Mouse (Mus musculus): ENCODE results near the gene Gpr146. TPM values are rescaled to one million over a fixed set of nuclear protein-coding genes. Genes with fewer than 3 reads are reported as not detected.

The Gpr146 gene
- polyA plus RNA-seq, 1 experiment from 2014 or later = 3.5 TPM

GRCm38 (mm10) chr5:139373126-139373525 is 4.4 kb upstream of the Gpr146 start:
- TF ChIP-seq EP300 (optimal IDR thresholded peaks at IDR 0.05) (no peak), CTCF (IDR thresholded peaks at IDR 0.05; ENCODE audit: low read depth) (no peak)

GRCm38 (mm10) chr5:139373889-139374444 is 3.5 kb upstream of the Gpr146 start:
- no peak overlapping the region for H3K9ac ChIP-seq (ENCODE audit: low read length)
- 68% methylated on average over 6 of the region's 6 CpGs for WGBS
- peaks cover 5% of the 10 kb centered on the region for H3K4me1 ChIP-seq (replicated peaks; ENCODE audit: control insufficient read depth, insufficient read depth)
- H3K4me2 ChIP-seq (replicated peaks; ENCODE audit: low read depth) = no peak overlapping the region
- H3K27me3 ChIP-seq (ENCODE audit: control insufficient read depth, insufficient read depth, low read length) = no peaks in the 10 kb centered on the region
- DNase-seq (ENCODE audit: low spot score) (no peak), ATAC-seq (ENCODE audit: low FRiP score, low TSS enrichment) (no peak)
- TF ChIP-seq EP300 (optimal IDR thresholded peaks at IDR 0.05) (no peak), CTCF (IDR thresholded peaks at IDR 0.05; ENCODE audit: low read depth) (no peak)
- H3K9me3 ChIP-seq (ENCODE audit: control insufficient read depth, low read length) = no peaks in the 10 kb centered on the region
- no peak overlapping the region for H3K4me3 ChIP-seq (ENCODE audit: low read depth, low read length)
- no peaks in the 10 kb centered on the region for H3K36me3 ChIP-seq (ENCODE audit: control insufficient read depth, insufficient read depth, low read length)
- H3K27ac ChIP-seq (replicated peaks) = no peak overlapping the region

More at GRCm38 (mm10) chr5:139373126-139373525, 4.4 kb upstream of the Gpr146 start:
- H3K27me3 ChIP-seq (ENCODE audit: control insufficient read depth, insufficient read depth, low read length) = no peaks in the 10 kb centered on the region
- H3K4me1 ChIP-seq (replicated peaks; ENCODE audit: control insufficient read depth, insufficient read depth) = peaks cover 3% of the 10 kb centered on the region
- no peak overlapping the region for H3K27ac ChIP-seq (replicated peaks)
- DNase-seq (ENCODE audit: low spot score) = no peak
- no peak overlapping the region for H3K9ac ChIP-seq (ENCODE audit: low read length)
- 77% methylated on average over 3 of the region's 3 CpGs for WGBS
- H3K4me2 ChIP-seq (replicated peaks; ENCODE audit: low read depth) = no peak overlapping the region
- H3K36me3 ChIP-seq (ENCODE audit: control insufficient read depth, insufficient read depth, low read length) = no peaks in the 10 kb centered on the region
- no peak for ATAC-seq (ENCODE audit: low FRiP score, low TSS enrichment)
- no peaks in the 10 kb centered on the region for H3K9me3 ChIP-seq (ENCODE audit: control insufficient read depth, low read length)
- H3K4me3 ChIP-seq (ENCODE audit: low read depth, low read length) = no peak overlapping the region

GRCm38 (mm10) chr5:139374841-139375240 is 2.7 kb upstream of the Gpr146 start:
- no peaks in the 10 kb centered on the region for H3K27me3 ChIP-seq (ENCODE audit: control insufficient read depth, insufficient read depth, low read length)
- H3K27ac ChIP-seq (replicated peaks) = no peak overlapping the region
- peaks cover 11% of the 10 kb centered on the region for H3K4me1 ChIP-seq (replicated peaks; ENCODE audit: control insufficient read depth, insufficient read depth)
- H3K4me3 ChIP-seq (ENCODE audit: low read depth, low read length) = no peak overlapping the region
- 52% methylated on average over 2 of the region's 2 CpGs for WGBS
- ATAC-seq (ENCODE audit: low FRiP score, low TSS enrichment) (no peak), DNase-seq (ENCODE audit: low spot score) (no peak)
- TF ChIP-seq EP300 (optimal IDR thresholded peaks at IDR 0.05) = no peak
- TF ChIP-seq CTCF (IDR thresholded peaks at IDR 0.05; ENCODE audit: low read depth) = no peak
- H3K9me3 ChIP-seq (ENCODE audit: control insufficient read depth, low read length) = no peaks in the 10 kb centered on the region
- no peak overlapping the region for H3K4me2 ChIP-seq (replicated peaks; ENCODE audit: low read depth)
- H3K9ac ChIP-seq (ENCODE audit: low read length) = no peak overlapping the region
- H3K36me3 ChIP-seq (ENCODE audit: control insufficient read depth, insufficient read depth, low read length) = no peaks in the 10 kb centered on the region

GRCm38 (mm10) chr5:139378271-139378556 is 717 bp downstream of the Gpr146 start:
- ATAC-seq (ENCODE audit: low FRiP score, low TSS enrichment) (no peak), DNase-seq (ENCODE audit: low spot score) (no peak)
- TF ChIP-seq CTCF (IDR thresholded peaks at IDR 0.05; ENCODE audit: low read depth) (no peak), EP300 (optimal IDR thresholded peaks at IDR 0.05) (no peak)
- no peaks in the 10 kb centered on the region for H3K9me3 ChIP-seq (ENCODE audit: control insufficient read depth, low read length)
- no peak overlapping the region for H3K9ac ChIP-seq (ENCODE audit: low read length)
- no peaks in the 10 kb centered on the region for H3K36me3 ChIP-seq (ENCODE audit: control insufficient read depth, insufficient read depth, low read length)
- H3K27me3 ChIP-seq (ENCODE audit: control insufficient read depth, insufficient read depth, low read length) = no peaks in the 10 kb centered on the region
- peaks cover 15% of the 10 kb centered on the region; the same call in 1 of the 2 replicates for H3K4me1 ChIP-seq (replicated peaks; ENCODE audit: control insufficient read depth, insufficient read depth)
- H3K4me2 ChIP-seq (replicated peaks; ENCODE audit: low read depth) = no peak overlapping the region
- H3K27ac ChIP-seq (replicated peaks) = peak overlapping the region; percentile 65; the same call in 1 of the 2 replicates
- H3K4me3 ChIP-seq (ENCODE audit: low read depth, low read length) = no peak overlapping the region
- WGBS = 80% methylated on average over 7 of the region's 7 CpGs

- Histone ChIP-seq H3K4me3 (ENCODE audit: low read depth, low read length) (no peak overlapping the region; the same call in 1 of the 2 replicates), H3K27ac (replicated peaks) (peak overlapping the region; percentile 85), H3K9ac (ENCODE audit: low read length) (no peak overlapping the region), H3K4me2 (replicated peaks; ENCODE audit: low read depth) (peak overlapping the region; percentile 17; the same call in 1 of the 2 replicates), H3K9me3 (ENCODE audit: control insufficient read depth, low read length) (no peaks in the 10 kb centered on the region), H3K27me3 (ENCODE audit: control insufficient read depth, insufficient read depth, low read length) (no peaks in the 10 kb centered on the region), H3K36me3 (ENCODE audit: control insufficient read depth, insufficient read depth, low read length) (no peaks in the 10 kb centered on the region), H3K4me1 (replicated peaks; ENCODE audit: control insufficient read depth, insufficient read depth) (peaks cover 15% of the 10 kb centered on the region; the same call in 1 of the 2 replicates)
- WGBS = 26% methylated on average over 21 of the region's 21 CpGs
- TF ChIP-seq EP300 (optimal IDR thresholded peaks at IDR 0.05) (no peak), CTCF (IDR thresholded peaks at IDR 0.05; ENCODE audit: low read depth) (no peak)
- peak; percentile 43 for ATAC-seq (ENCODE audit: low FRiP score, low TSS enrichment)
- DNase-seq (ENCODE audit: low spot score) = peak; percentile 82
Measured at GRCm38 (mm10) chr5:139378986-139379629, 1.6 kb downstream of the Gpr146 start.

- H3K4me1 ChIP-seq (replicated peaks; ENCODE audit: control insufficient read depth, insufficient read depth) = peaks cover 15% of the 10 kb centered on the region; the same call in 1 of the 2 replicates
- no peaks in the 10 kb centered on the region for H3K27me3 ChIP-seq (ENCODE audit: control insufficient read depth, insufficient read depth, low read length)
- no peak for TF ChIP-seq EP300 (optimal IDR thresholded peaks at IDR 0.05)
- no peak for TF ChIP-seq CTCF (IDR thresholded peaks at IDR 0.05; ENCODE audit: low read depth)
- peak overlapping the region; percentile 68 for H3K4me3 ChIP-seq (ENCODE audit: low read depth, low read length)
- no peaks in the 10 kb centered on the region for H3K36me3 ChIP-seq (ENCODE audit: control insufficient read depth, insufficient read depth, low read length)
- DNase-seq (ENCODE audit: low spot score) (no peak), ATAC-seq (ENCODE audit: low FRiP score, low TSS enrichment) (no peak)
- 15% methylated on average over 8 of the region's 8 CpGs for WGBS
- peak overlapping the region; percentile 78 for H3K9ac ChIP-seq (ENCODE audit: low read length)
- H3K9me3 ChIP-seq (ENCODE audit: control insufficient read depth, low read length) = no peaks in the 10 kb centered on the region
- peak overlapping the region; percentile 92 for H3K4me2 ChIP-seq (replicated peaks; ENCODE audit: low read depth)
- H3K27ac ChIP-seq (replicated peaks) = peak overlapping the region; percentile 85
Measured at GRCm38 (mm10) chr5:139379771-139380384, 2.4 kb downstream of the Gpr146 start.

Measured in stomach, postnatal 0 days (tissue).